Mouse (Mus musculus) T-cell, adult 2 months (primary cell): ENCODE data around the gene Htatsf1.

Experiments
- DNase-seq: peaks from one replicate; pipeline ENCODE4 v3.0.0; 2022; ENCODE audit warnings: low spot score

Gene Htatsf1

DNA sequence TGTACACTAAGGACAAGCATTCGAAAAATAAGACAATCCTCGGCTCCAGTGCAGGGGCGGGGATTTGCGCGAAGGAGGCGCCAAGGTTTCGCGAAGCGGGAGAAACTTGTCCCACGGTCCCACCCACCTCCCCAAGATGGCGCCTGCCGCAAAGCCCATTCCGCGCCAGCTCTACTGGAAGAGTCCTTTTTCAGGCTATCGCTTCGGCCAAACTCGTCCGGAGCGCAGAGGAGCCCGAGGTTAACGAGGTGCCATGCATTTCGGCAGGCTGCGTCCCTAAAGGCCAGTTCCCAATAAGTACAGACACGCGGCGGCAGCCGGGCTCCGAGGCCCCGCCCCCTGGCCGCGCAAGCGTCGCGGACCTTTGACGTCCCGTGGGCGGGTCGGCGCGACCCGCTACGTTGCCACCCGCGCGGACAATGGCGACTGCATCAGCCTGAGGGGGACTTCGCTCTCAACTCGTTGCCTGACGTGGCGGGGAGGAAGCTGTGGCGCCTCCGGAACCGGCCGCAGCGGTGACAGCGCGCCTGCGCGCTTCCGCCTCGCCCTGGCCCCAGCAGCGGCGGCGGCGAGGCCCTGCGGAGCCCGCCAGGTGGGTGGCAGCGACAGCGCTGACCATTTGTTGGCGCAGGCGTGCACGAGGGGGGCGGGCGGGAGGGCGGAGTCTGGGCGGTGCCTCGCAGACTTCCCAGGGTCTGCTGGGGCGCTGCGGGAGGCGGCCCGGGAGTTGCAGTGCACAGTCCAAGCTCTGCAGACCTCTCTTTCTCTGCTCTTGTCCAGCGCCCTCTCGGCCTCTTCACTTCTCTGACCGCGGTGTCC, at the start of gene Htatsf1:
TSS of gene Htatsf1 (plus strand) at position 410 of the 819 bp plus-strand sequence.
- DNase-seq, result peak; percentile 82

DNA sequence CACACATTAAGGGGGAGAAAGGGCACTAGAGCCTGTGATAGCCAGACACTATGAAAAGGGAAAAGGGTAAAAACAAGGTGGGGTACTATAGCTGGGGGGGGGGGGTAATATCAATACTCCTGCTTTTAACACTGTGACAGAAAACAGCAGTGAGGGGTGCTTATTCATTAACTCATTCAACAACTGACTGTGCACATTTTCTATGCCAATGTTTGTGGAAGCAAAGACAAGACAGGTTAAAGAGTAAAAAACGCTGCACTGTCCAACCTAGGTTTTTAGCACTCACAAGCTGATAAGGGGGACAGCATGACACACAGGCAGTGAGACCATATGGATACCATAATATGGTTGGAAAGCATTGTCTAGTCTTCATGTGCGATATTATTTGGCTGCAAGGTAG, 40.5 kb upstream of the Htatsf1 start:
- no peak for DNase-seq

DNA sequence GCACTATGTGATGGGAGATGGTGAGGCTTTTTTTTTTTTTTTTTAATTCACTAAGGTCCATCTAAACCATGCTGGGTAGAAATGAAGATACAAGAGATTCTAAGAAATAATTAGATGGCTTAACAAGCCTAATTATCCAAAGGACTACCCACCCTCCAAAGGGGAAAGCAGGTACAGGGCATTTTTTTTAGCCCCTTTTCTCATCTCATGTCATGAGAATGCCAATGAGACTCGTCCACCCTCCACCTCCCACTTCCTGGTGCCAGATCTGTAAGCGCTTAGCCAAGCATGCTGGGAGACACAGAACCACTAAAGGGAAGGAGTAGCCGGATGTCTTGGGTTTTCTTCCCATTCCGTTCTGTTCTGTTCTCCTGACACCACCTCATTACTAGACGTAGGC, 10.6 kb upstream of the Htatsf1 start, which contains the start of gene Brs3:
TSS of gene Brs3 (plus strand) at position 301 of the 400 bp plus-strand sequence.
- no peak for DNase-seq

DNA sequence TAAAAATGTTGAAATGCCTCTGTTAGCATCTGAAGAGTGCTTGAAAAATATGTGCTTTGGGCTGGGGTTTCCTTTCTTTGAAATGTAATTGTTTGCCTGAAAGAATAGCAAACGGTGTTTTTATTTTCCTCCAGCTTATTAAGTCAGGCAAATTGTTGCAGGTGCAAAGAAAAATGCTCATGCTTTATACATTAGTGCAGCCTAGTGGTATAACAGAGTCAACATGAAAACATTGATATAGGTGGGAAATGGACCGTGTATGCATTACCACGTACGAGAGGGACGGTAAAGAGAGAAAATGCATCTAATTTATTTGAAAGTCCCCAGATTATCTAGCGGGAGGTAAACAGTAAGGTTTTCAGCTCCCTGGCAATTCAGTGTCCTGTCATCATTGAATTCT, 9.5 kb upstream of the Htatsf1 start:
- DNase-seq, result no peak

DNA sequence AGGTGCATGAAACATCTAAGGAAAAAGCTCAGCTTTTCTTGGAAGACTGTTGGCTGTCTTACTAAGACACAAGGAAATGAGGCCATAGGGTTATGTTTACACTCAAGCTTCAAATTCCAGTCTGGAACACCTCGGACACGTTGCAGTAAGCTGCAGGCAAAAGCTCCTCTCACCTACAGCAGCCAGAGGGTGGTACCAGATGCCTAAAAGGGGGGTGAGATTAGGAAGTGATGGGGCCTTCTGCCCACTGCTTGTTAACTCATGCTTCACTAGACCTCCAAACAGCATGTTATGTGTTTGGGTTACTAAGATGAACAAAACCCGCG, 572 bp upstream of the Htatsf1 start:
- no peak for DNase-seq

DNA sequence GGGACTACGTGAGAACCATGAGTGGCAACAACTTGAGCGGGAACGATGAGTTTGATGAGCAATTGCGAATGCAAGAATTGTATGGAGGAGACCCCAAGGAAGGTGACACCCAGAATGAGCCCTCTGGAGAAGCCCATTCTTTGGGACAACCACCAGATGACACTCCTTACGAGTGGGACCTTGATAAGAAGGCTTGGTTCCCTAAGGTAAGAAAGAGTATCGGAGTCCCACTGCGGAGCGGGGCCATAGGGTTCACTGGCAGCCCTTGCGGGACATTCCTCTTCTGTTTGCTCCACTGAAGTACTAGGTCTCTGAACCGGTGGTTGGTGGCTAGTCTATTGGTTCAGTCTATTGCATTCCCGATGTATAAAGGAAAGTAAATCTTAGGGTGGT, 606 bp downstream of the Htatsf1 start:
- DNase-seq, result no peak

DNA sequence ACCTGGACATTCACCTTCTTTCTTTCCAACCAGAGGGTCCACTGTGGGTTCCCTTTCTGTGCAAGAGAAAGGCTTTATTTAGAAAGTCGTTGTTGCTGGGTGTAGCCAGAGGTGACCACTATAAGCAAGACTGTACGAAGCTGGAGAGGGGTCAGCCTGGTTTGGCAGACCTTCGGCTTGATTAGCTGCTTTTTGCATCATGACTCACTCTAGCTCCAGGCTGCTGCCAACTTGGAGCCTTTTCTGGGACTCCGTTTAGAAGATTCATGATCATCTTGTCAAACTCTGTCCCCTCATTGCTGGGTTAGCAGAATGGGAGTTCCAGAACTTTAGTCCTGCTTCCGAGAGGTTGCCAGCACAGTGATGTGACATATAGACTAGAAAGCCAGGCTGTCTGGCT, 28.1 kb downstream of the Htatsf1 start:
- DNase-seq, result no peak

DNA sequence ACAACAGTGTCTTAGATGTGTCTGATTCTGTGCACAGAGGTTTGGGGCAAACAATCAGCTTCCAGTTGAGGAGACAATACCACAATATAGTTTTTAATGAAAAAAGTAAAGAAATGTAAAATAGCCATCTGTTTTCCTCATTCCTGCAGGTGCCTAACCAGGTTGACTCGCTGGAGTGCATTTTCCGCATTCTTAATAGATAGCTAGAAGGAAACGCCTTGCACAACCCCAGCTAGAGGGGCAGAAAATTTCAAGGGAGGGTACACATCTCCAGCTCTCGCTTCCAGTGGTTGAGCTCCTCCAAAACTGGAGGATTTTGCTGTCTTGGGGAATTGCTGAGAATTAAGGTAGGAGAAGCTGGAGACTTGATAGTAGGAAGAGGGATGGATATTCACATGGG, 34.4 kb downstream of the Htatsf1 start, which contains the start of gene Vgll1:
TSS of gene Vgll1 (plus strand) at position 301 of the 400 bp plus-strand sequence.
- no peak for DNase-seq

DNA sequence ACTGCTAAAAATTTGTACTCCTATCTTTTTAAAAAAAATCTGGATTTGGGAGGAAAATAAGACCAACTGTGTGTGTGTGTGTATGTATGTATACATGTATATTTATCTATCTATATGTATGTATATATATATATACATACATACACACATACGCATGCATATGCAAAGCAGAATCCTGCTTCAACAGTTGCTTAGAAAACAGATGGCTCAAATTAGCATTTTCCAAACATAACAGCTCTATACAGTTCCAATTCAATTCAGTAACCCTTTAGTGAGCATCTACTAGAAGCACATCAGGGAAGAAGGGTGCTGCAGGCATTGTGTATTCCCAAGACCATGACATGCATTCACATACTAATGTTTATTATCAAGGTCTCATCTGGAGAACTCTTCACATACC, 50.0 kb downstream of the Htatsf1 start:
- DNase-seq, result no peak

DNA sequence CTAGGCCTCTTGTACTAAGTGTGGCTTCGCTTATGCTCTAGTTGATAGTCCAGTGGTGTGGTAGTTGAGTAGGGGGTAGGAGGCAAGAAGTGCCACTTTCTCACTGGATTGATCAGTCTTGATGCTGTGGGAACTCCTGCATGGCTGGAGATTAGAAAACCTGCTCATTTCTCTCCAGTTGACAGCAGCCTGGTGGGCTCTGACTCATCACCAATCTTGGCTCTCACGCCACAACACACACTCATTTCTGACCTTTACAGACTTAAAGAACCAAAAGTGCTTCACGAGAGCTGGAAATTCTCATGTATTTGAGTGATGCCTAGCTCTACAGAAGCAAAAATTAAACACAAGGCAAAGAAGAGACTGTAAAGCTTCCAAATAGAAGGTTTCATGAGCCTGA, 53.6 kb downstream of the Htatsf1 start:
- DNase-seq, result no peak
